ENCODE assay signal across 18 mouse cellular contexts in genomic region chr11:35340752-35341151, GRCm38 (mm10).
A peak's percentile ranks its signal among the peaks of the same experiment; 100 is the strongest.
DNase-seq lines count a peak whose midpoint lies in the region; ATAC-seq and TF ChIP-seq lines count a peak whose summit lies in the region.
"Had no signal": no experiment of that assay in that cellular context is flagged by ENCODE, and none has a peak within 500 bp of the region (broad histone marks: within the 10 kb centered on the region; RNA-seq: fewer than 3 reads in every experiment).

No protein-coding gene starts in this region.

- H3K4me2 ChIP-seq in heart, embryonic 15.5 days, result no peak overlapping the region
- H3K4me2 ChIP-seq in liver, postnatal 0 days (ENCODE audit: low read depth, low read length), result no peak overlapping the region
- H3K4me2 ChIP-seq: hindbrain, embryonic 15.5 days; neural tube, embryonic 13.5 days had no signal

- no peak for TF ChIP-seq EP300 in liver, postnatal 0 days (IDR thresholded peaks at IDR 0.05; ENCODE audit: low read depth)

- 32% methylated on average over 6 of the region's 6 CpGs for WGBS in heart, embryonic 15.5 days
- WGBS in liver, postnatal 0 days (ENCODE audit: insufficient replicate concordance), result 60% methylated on average over 6 of the region's 6 CpGs

- H3K4me3 ChIP-seq in heart, embryonic 15.5 days, result no peak overlapping the region
- H3K4me3 ChIP-seq in liver, postnatal 0 days (ENCODE audit: low read depth, low read length), result no peak overlapping the region
- H3K4me3 ChIP-seq in left cerebral cortex, adult 2 months, result no peak overlapping the region
- H3K4me3 ChIP-seq: erythroblast, embryonic 14.5 days; hindbrain, embryonic 15.5 days; neural tube, embryonic 13.5 days had no signal

- H3K27me3 ChIP-seq in heart, embryonic 15.5 days, result no peaks in the 10 kb centered on the region
- H3K27me3 ChIP-seq in liver, postnatal 0 days (ENCODE audit: insufficient read depth, low read length), result no peaks in the 10 kb centered on the region
- H3K27me3 ChIP-seq: hindbrain, embryonic 15.5 days had no signal

- DNase-seq in adrenal gland, adult (ENCODE audit: inconsistent age in 2 of 2, low spot score in 1 of 2), result peak; percentile 66 to 74
- DNase-seq in adrenal gland, postnatal 25 days, result no peak
- peak; percentile 9 for DNase-seq in lung, postnatal 36 days
- no peak for DNase-seq in lung, postnatal 4 days
- DNase-seq in liver, postnatal 0 days, result no peak
- no peak for DNase-seq in embryo, embryonic 10 days (ENCODE audit: low spot score)
- no peak for DNase-seq in left cerebral cortex, adult 2 months (ENCODE audit: extremely low spot score in 1 of 2, low spot score in 2 of 2)
- DNase-seq: cerebellum, adult 9-11 months; forebrain, postnatal 0 days; gastrocnemius, postnatal 25 days; kidney, adult 11 months; liver; thymus, postnatal 4 days had no signal

- no peak overlapping the region for H3K9ac ChIP-seq in heart, embryonic 15.5 days
- no peak overlapping the region for H3K9ac ChIP-seq in liver, postnatal 0 days (replicated peaks)
- H3K9ac ChIP-seq: forebrain, postnatal 0 days; hindbrain, embryonic 15.5 days; neural tube, embryonic 13.5 days had no signal

- H3K27ac ChIP-seq in heart, embryonic 15.5 days, result peak overlapping the region; percentile 63
- H3K27ac ChIP-seq in liver, postnatal 0 days (ENCODE audit: low read depth), result no peak overlapping the region
- no peak overlapping the region for H3K27ac ChIP-seq in left cerebral cortex, adult 2 months
- H3K27ac ChIP-seq: hindbrain, embryonic 15.5 days; neural tube, embryonic 13.5 days had no signal

- intact Hi-C loops in left cerebral cortex, adult 2 months (cut with DNase I), result no loop called here

- no peak for TF ChIP-seq CTCF in liver, postnatal 0 days (IDR thresholded peaks at IDR 0.05; ENCODE audit: low read depth)
- no peak for TF ChIP-seq CTCF in left cerebral cortex, adult 2 months (IDR thresholded peaks at IDR 0.05)

- ATAC-seq in heart, embryonic 15.5 days (replicated peaks; ENCODE audit: insufficient number of reproducible peaks, insufficient read depth, low FRiP score, low read depth), result peak; percentile 87
- no peak for ATAC-seq in liver, postnatal 0 days
- ATAC-seq: forebrain, postnatal 0 days; midbrain, embryonic 16.5 days had no signal

- no peaks in the 10 kb centered on the region for H3K9me3 ChIP-seq in heart, embryonic 15.5 days (replicated peaks)
- no peaks in the 10 kb centered on the region for H3K9me3 ChIP-seq in liver, postnatal 0 days (ENCODE audit: low read length)
- H3K9me3 ChIP-seq: hindbrain, embryonic 15.5 days; neural tube, embryonic 13.5 days had no signal

- peaks cover 15% of the 10 kb centered on the region for H3K4me1 ChIP-seq in heart, embryonic 15.5 days (replicated peaks)
- no peaks in the 10 kb centered on the region for H3K4me1 ChIP-seq in liver, postnatal 0 days (ENCODE audit: insufficient read depth)

- no peaks in the 10 kb centered on the region for H3K36me3 ChIP-seq in heart, embryonic 15.5 days
- no peaks in the 10 kb centered on the region for H3K36me3 ChIP-seq in liver, postnatal 0 days (replicated peaks; ENCODE audit: insufficient read depth, low read length)
- H3K36me3 ChIP-seq: hindbrain, embryonic 15.5 days; neural tube, embryonic 13.5 days had no signal

Comparison
In these comparisons a context has a peak if more than half of its experiments do, and no peak if none do; other contexts are left out.
1. DNase-seq: peak in adrenal gland, adult (2 of 2) and lung, postnatal 36 days (single experiment); none in adrenal gland, postnatal 25 days (single experiment), lung, postnatal 4 days (0 of 2), liver, postnatal 0 days (single experiment), embryo, embryonic 10 days (single experiment) and left cerebral cortex, adult 2 months (0 of 2).